Mouse (Mus musculus) CH12.LX (cell line): ENCODE results near the gene Hspb3. TPM values are rescaled to one million over a fixed set of nuclear protein-coding genes. Genes with fewer than 3 reads are reported as not detected.

Experiments
- DNase-seq: peaks from one replicate; pipeline ENCODE4 v3.0.0-alpha.2; 2013; ENCODE audit errors: extremely low read depth
- H3K27ac ChIP-seq: 2 replicates; pipeline ENCODE4 v1.5.1; 2012; ENCODE audit warnings: low read depth, mild to moderate bottlenecking, control low read depth, moderate library complexity; ENCODE audit not compliant: insufficient read depth
- H3K27me3 ChIP-seq: replicated peaks from 2 replicates; pipeline ENCODE3; 2012; ENCODE audit warnings: inconsistent platforms
- H3K36me3 ChIP-seq, 2 experiments: replicated peaks in 1 of 2; 2 replicates each; pipeline versions ENCODE3 to v1.6.1; 2012; ENCODE audit warnings: inconsistent platforms in 1 of 2, low read length in 1 of 2, mild to moderate bottlenecking in 1 of 2, mixed read lengths in 1 of 2, moderate library complexity in 1 of 2; ENCODE audit not compliant: control insufficient read depth in 1 of 2, insufficient read depth in 1 of 2
- H3K4me1 ChIP-seq, 2 experiments: 2 replicates each; pipeline ENCODE4 v1.6.1; 2012; ENCODE audit warnings: inconsistent platforms in 1 of 2, moderate library complexity in 1 of 2; ENCODE audit not compliant: insufficient read depth in 2 of 2, control insufficient read depth in 1 of 2
- H3K4me2 ChIP-seq: 2 replicates; pipeline ENCODE4 v1.6.1; 2012; ENCODE audit warnings: low read depth, mild to moderate bottlenecking, control low read depth; ENCODE audit not compliant: poor library complexity, insufficient read depth, severe bottlenecking
- H3K4me3 ChIP-seq, 3 experiments: fragments of 150-350 bp in 1 of 3; sonication (generic) in 1 of 3; replicated peaks in 1 of 3; 2 replicates each; pipeline versions ENCODE3 to v1.5.1; 2011 to 2012; ENCODE audit warnings: low read depth in 2 of 3, low read length in 2 of 3, mild to moderate bottlenecking in 2 of 3, moderate library complexity in 2 of 3, control low read depth in 1 of 3, improper control_type of control experiment in 1 of 3, inconsistent platforms in 1 of 3, mixed read lengths in 1 of 3; ENCODE audit not compliant: poor library complexity in 1 of 3
- H3K79me2 ChIP-seq: replicated peaks from 2 replicates; pipeline ENCODE4 v1.6.1; 2012; ENCODE audit warnings: mild to moderate bottlenecking, moderate library complexity; ENCODE audit not compliant: control insufficient read depth, poor library complexity, insufficient read depth, severe bottlenecking; ENCODE audit errors: extremely low read depth
- H3K9ac ChIP-seq: 2 replicates; pipeline ENCODE4 v1.6.1; 2012; ENCODE audit warnings: low read depth, mild to moderate bottlenecking, control low read depth, moderate library complexity; ENCODE audit not compliant: insufficient read depth
- H3K9me3 ChIP-seq: replicated peaks from 2 replicates; pipeline ENCODE3; 2012; ENCODE audit warnings: low read length, inconsistent platforms, mixed read lengths
- BHLHE40 ChIP-seq: IDR thresholded peaks from 2 replicates; pipeline ENCODE4 v1.6.1; 2011; ENCODE audit warnings: mild to moderate bottlenecking, low read depth, low read length, improper control_type of control experiment
- CHD1 ChIP-seq: IDR thresholded peaks from 2 replicates; pipeline ENCODE4 v1.6.1; 2012; ENCODE audit warnings: low read depth, low read length, improper control_type of control experiment, inconsistent platforms
- CHD2 ChIP-seq: IDR thresholded peaks from 2 replicates; pipeline ENCODE4 v1.6.1; 2011; ENCODE audit warnings: low read length, improper control_type of control experiment
- CTCF ChIP-seq, 2 experiments: IDR thresholded peaks in 1 of 2; conservative IDR thresholded peaks in 1 of 2; 2 replicates each; pipeline ENCODE4 v1.5.1; 2011 to 2012; ENCODE audit warnings: low read depth in 2 of 2, low read length in 2 of 2, improper control_type of control experiment in 1 of 2, inconsistent platforms in 1 of 2, mild to moderate bottlenecking in 1 of 2, moderate library complexity in 1 of 2
- E2F4 ChIP-seq: IDR thresholded peaks from 2 replicates; pipeline ENCODE4 v1.6.1; 2011; ENCODE audit warnings: low read depth, low read length, improper control_type of control experiment; ENCODE audit not compliant: insufficient replicate concordance
- ELF1 ChIP-seq: IDR thresholded peaks from 2 replicates; pipeline ENCODE4 v1.6.1; 2014; ENCODE audit warnings: low read depth, mild to moderate bottlenecking, inconsistent platforms, low read length, improper control_type of control experiment
- EP300 ChIP-seq: IDR thresholded peaks from 2 replicates; pipeline ENCODE4 v1.6.1; 2011; ENCODE audit warnings: low read length, improper control_type of control experiment
- ETS1 ChIP-seq: conservative IDR thresholded peaks from 2 replicates; pipeline ENCODE4 v1.6.1; 2012; ENCODE audit warnings: low read depth, mild to moderate bottlenecking, inconsistent platforms, low read length, improper control_type of control experiment, moderate library complexity
- GABPA ChIP-seq: IDR thresholded peaks from 2 replicates; pipeline ENCODE4 v1.6.1; 2012; ENCODE audit warnings: low read depth, low read length, improper control_type of control experiment, inconsistent platforms; ENCODE audit not compliant: insufficient replicate concordance
- HCFC1 ChIP-seq: IDR thresholded peaks from 2 replicates; pipeline ENCODE4 v1.6.1; 2012; ENCODE audit warnings: low read depth, mild to moderate bottlenecking, inconsistent platforms, low read length, improper control_type of control experiment
- IRF4 ChIP-seq: IDR thresholded peaks from 2 replicates; pipeline ENCODE4 v1.6.1; 2014; ENCODE audit warnings: low read depth, mild to moderate bottlenecking, inconsistent platforms, low read length, improper control_type of control experiment
- JUND ChIP-seq: conservative IDR thresholded peaks from 2 replicates; pipeline ENCODE4 v1.6.1; 2011; ENCODE audit warnings: low read depth, low read length, improper control_type of control experiment
- KAT2A ChIP-seq: IDR thresholded peaks from 2 replicates; pipeline ENCODE4 v1.6.1; 2012; ENCODE audit warnings: low read length, improper control_type of control experiment, inconsistent platforms; ENCODE audit not compliant: insufficient replicate concordance
- MAX ChIP-seq: IDR thresholded peaks from 2 replicates; pipeline ENCODE4 v1.6.1; 2011; ENCODE audit warnings: low read length, improper control_type of control experiment
- MAZ ChIP-seq: IDR thresholded peaks from 2 replicates; pipeline ENCODE4 v1.6.1; 2012; ENCODE audit warnings: low read depth, mild to moderate bottlenecking, inconsistent platforms, low read length, improper control_type of control experiment, moderate library complexity
- MEF2A ChIP-seq: IDR thresholded peaks from 2 replicates; pipeline ENCODE4 v1.6.1; 2014; ENCODE audit warnings: low read depth, mild to moderate bottlenecking, inconsistent platforms, low read length, improper control_type of control experiment, borderline replicate concordance
- MYC ChIP-seq: IDR thresholded peaks from 2 replicates; pipeline ENCODE4 v1.6.1; 2011; ENCODE audit warnings: low read depth, mild to moderate bottlenecking, improper control_type of control experiment, low read length
- NELFE ChIP-seq: IDR thresholded peaks from 2 replicates; pipeline ENCODE4 v1.6.1; 2011; ENCODE audit warnings: low read depth, low read length, improper control_type of control experiment
- NRF1 ChIP-seq: IDR thresholded peaks from 2 replicates; pipeline ENCODE4 v1.6.1; 2014; ENCODE audit warnings: low read depth, mild to moderate bottlenecking, inconsistent platforms, low read length, improper control_type of control experiment, moderate library complexity
- PAX5 ChIP-seq: IDR thresholded peaks from 2 replicates; pipeline ENCODE4 v1.6.1; 2012; ENCODE audit warnings: low read length, inconsistent platforms, mixed read lengths
- POLR2A ChIP-seq: IDR thresholded peaks from 2 replicates; pipeline ENCODE4 v1.6.1; 2011; ENCODE audit warnings: low read depth, mild to moderate bottlenecking, improper control_type of control experiment, low read length
- RAD21 ChIP-seq: IDR thresholded peaks from 2 replicates; pipeline ENCODE4 v1.6.1; 2011; ENCODE audit warnings: low read depth, mild to moderate bottlenecking, low read length, improper control_type of control experiment, moderate library complexity
- RCOR1 ChIP-seq: conservative IDR thresholded peaks from 2 replicates; pipeline ENCODE4 v1.6.1; 2012; ENCODE audit warnings: low read depth, mild to moderate bottlenecking, inconsistent platforms, low read length, improper control_type of control experiment
- SIN3A ChIP-seq: IDR thresholded peaks from 2 replicates; pipeline ENCODE4 v1.6.1; 2012; ENCODE audit warnings: low read length, improper control_type of control experiment, inconsistent platforms
- SMC3 ChIP-seq: IDR thresholded peaks from 2 replicates; pipeline ENCODE4 v1.6.1; 2011; ENCODE audit warnings: low read depth, low read length, improper control_type of control experiment
- TBP ChIP-seq: conservative IDR thresholded peaks from 2 replicates; pipeline ENCODE4 v1.6.1; 2011; ENCODE audit warnings: low read depth, low read length, improper control_type of control experiment
- TCF12 ChIP-seq: IDR thresholded peaks from 2 replicates; pipeline ENCODE4 v1.6.1; 2014; ENCODE audit warnings: low read depth, mild to moderate bottlenecking, inconsistent platforms, low read length, improper control_type of control experiment
- UBTF ChIP-seq: IDR thresholded peaks from 2 replicates; pipeline ENCODE4 v1.6.1; 2012; ENCODE audit warnings: low read depth, mild to moderate bottlenecking, inconsistent platforms, low read length, improper control_type of control experiment, moderate library complexity
- USF1 ChIP-seq: IDR thresholded peaks from 2 replicates; pipeline ENCODE4 v1.6.1; 2014; ENCODE audit warnings: low read depth, mild to moderate bottlenecking, inconsistent platforms, low read length, improper control_type of control experiment
- USF2 ChIP-seq: conservative IDR thresholded peaks from 2 replicates; pipeline ENCODE4 v1.6.1; 2011; ENCODE audit warnings: low read depth, low read length, improper control_type of control experiment
- ZC3H11A ChIP-seq: IDR thresholded peaks from 2 replicates; pipeline ENCODE4 v1.6.1; 2012; ENCODE audit warnings: low read depth, mild to moderate bottlenecking, inconsistent platforms, low read length, improper control_type of control experiment
- ZKSCAN1 ChIP-seq: IDR thresholded peaks from 2 replicates; pipeline ENCODE4 v1.6.1; 2012; ENCODE audit warnings: low read depth, inconsistent platforms, low read length, improper control_type of control experiment, borderline replicate concordance
- ZMIZ1 ChIP-seq: IDR thresholded peaks from 2 replicates; pipeline ENCODE4 v1.6.1; 2012; ENCODE audit warnings: low read depth, mild to moderate bottlenecking, inconsistent platforms, low read length, improper control_type of control experiment
- ZNF384 ChIP-seq: IDR thresholded peaks from 2 replicates; pipeline ENCODE4 v1.6.1; 2012; ENCODE audit warnings: low read depth, low read length, improper control_type of control experiment, inconsistent platforms
- dilution Hi-C: fragments of 300-500 bp; cut with MboI; formaldehyde crosslinking; loops from 2 replicates; pipeline ENCODE4 v1.14.3; 2020; ENCODE audit warnings: low sequenced_read_pairs; ENCODE audit not compliant: extremely low pct_unique_long_range_greater_than_20kb, extremely low pct_ligation_motif_present
- in situ Hi-C: fragments of 300-500 bp; cut with MboI; formaldehyde crosslinking; loops from 3 replicates; pipeline ENCODE4 v1.14.3; 2019; ENCODE audit warnings: low sequenced_read_pairs, low pct_ligation_motif_present, low pct_unique_long_range_greater_than_20kb, mixed read lengths
- polyA plus RNA-seq: library from polyadenylated mRNA; unstranded; fragments of >175 nt; gene quantifications from 2 replicates; pipeline ENCODE4 v1.2.1, GENCODE M21; 2012; ENCODE audit warnings: low read depth; ENCODE audit not compliant: insufficient read length
- total RNA-seq, 2 experiments: library from RNA; depleted of rRNA; stranded (reverse); fragments of 300-350 nt in 1 of 2; fragments of >200 nt in 1 of 2; gene quantifications; 2 replicates each; pipeline ENCODE4 v1.2.3; 2012 to 2014

Hspb3 gene
- total and polyA plus RNA-seq, 3 experiments, result not detected

DNA sequence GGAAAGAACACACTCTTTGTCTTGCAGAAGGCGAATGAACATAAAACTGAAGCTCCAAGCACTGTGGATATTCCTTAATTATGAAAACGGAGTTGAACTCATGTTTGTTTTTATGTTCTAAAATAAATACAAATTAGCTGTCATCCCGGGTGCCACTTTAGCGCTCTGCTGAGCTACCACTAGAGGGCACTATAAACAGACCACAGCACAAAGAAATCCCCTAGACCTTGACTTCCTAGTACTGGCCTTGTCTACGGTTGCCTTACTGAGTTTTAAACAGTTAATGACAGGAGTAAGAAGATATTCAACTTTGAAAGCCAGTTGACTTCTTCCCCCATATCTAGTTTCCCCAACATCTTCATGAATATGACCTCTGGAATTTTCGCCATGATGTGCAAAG lies 29.9 kb upstream of the Hspb3 start:
- Histone ChIP-seq H3K4me1 (no peaks in the 10 kb centered on the region), H3K36me3 (no peaks in the 10 kb centered on the region), H3K9ac (no peak overlapping the region), H3K4me2 (peak overlapping the region; percentile 29; the same call in 1 of the 2 replicates), H3K79me2 (no peaks in the 10 kb centered on the region), H3K4me3 (no peak overlapping the region), H3K27ac (no peak overlapping the region), H3K27me3 (no peaks in the 10 kb centered on the region), H3K9me3 (peaks cover 5% of the 10 kb centered on the region)
- dilution Hi-C loops (no loop called here), in situ Hi-C loops (no loop called here)
- TF ChIP-seq BHLHE40, result no peak
- no peak for TF ChIP-seq MAX
- 0 out of 2 replicates have a peak, but pooled peaks have one; percentile 12 for TF ChIP-seq ZC3H11A
- no peak for TF ChIP-seq RCOR1
- TF ChIP-seq TCF12, result no peak
- TF ChIP-seq USF2, result no peak
- no peak for TF ChIP-seq USF1
- no peak for TF ChIP-seq CHD1
- TF ChIP-seq TBP, result no peak
- no peak for TF ChIP-seq KAT2A
- TF ChIP-seq CTCF (conservative IDR thresholded peaks at IDR 0.05 in 1 of 2, IDR thresholded peaks at IDR 0.05 in 1 of 2; ENCODE audit: low read depth in 2 of 2, low read length in 2 of 2), result peak; percentile 77 to 88
- TF ChIP-seq HCFC1, result no peak
- no peak for TF ChIP-seq PAX5
- no peak for TF ChIP-seq IRF4
- no peak for TF ChIP-seq SIN3A
- no peak for TF ChIP-seq ZKSCAN1
- no peak for TF ChIP-seq MYC
- TF ChIP-seq MEF2A, result no peak
- peak; percentile 76 for TF ChIP-seq RAD21
- TF ChIP-seq ZMIZ1, result no peak
- no peak for TF ChIP-seq GABPA
- no peak for TF ChIP-seq EP300
- no peak for TF ChIP-seq E2F4
- no peak for TF ChIP-seq UBTF
- no peak for TF ChIP-seq CHD2
- peak; percentile 81 for TF ChIP-seq SMC3
- peak; percentile 59 for TF ChIP-seq ELF1
- TF ChIP-seq ETS1, result no peak
- TF ChIP-seq JUND, result no peak
- TF ChIP-seq MAZ, result no peak
- TF ChIP-seq ZNF384, result no peak
- TF ChIP-seq NELFE, result no peak
- no peak for TF ChIP-seq POLR2A
- TF ChIP-seq NRF1, result no peak
- peak; percentile 66 for DNase-seq
